Mouse (Mus musculus) urinary bladder, adult 18-20 months (tissue): ENCODE results near the gene Cdhr5.
"Not testable (repeated sequence)": the region's sequence is repeated elsewhere in the genome, so short reads cannot be mapped to it uniquely, and the experiment has no call there.

Source experiments
- DNase-seq, 2 experiments: peaks; one replicate each; pipeline ENCODE4 v3.0.0; 2022; ENCODE audit warnings: low spot score in 2 of 2, mixed read lengths in 2 of 2

Cdhr5 gene

GRCm38 (mm10) chr7:141277701-141278678 lies 1.4 kb upstream of the Cdhr5 start:
- DNase-seq: no peak

DNA sequence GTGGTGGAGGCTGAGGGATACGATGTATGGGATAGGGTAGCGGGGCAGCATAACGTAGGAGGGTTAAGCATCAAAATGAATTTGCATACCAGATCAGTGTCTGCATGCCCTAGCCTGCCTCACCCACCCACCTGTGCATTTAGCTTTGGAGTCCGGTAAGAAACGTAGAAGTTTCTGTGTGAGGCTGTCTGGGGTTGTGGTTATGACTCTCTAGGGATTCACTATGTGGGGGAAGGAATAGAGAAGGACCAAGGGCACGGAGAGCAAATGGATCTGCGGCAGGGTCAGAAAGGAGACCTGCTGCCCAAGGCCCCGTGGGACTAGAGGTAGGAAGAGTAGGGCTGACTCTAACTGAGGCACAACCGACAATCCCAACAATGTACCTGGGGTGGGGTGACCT lies 1.2 kb downstream of the Cdhr5 start:
- no peak for DNase-seq

- no peak for DNase-seq
These were observed 6.0 kb downstream of the Cdhr5 start for GRCm38 (mm10) chr7:141270631-141271030.

GRCm38 (mm10) chr7:141269273-141269545 lies 7.4 kb downstream of the Cdhr5 start:
- no peak for DNase-seq

DNA sequence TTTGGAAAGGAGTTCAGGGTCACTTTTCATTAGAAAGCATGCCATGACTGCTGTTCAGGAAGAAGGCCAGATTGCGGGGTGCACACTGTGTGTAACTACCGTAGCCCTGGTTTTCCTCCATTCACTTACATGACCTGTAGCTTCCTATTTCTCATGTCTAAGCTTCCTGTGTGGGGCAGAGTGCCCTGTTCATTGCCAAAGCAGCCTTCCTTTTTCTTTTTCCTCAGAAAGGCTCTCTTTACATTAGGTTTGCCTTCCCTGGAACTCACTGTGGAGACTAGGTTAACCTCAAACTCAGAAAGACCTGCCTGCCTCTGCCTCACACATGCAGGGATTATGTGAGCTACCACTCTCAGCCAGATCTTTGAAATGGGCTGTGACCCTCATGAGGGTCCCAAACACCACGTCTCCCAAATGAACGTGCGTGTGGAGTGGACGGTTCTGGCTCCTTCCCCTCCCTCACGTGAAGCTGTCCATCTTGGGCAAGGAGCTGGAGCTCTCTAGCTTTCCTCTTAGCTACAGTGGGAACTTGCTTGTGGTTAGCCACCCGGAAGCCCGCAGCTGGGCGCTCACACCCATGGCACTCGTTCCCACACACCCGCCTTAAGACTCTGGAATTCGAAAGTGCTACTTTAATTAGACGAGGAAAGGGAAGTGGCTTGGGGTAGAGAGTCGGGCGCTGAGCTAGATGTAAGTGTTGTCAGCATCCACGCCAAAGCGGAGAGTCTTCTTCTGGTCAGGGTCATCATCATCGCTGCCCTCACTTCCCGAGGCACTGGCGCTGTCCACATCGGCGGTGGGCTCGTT lies 7.9 kb downstream of the Cdhr5 start:
- no peak for DNase-seq

- peak; percentile 68 for DNase-seq
These were observed 10.6 kb downstream of the Cdhr5 start, which contains the start of gene Irf7 for GRCm38 (mm10) chr7:141265739-141266561. Gene Irf7, minus strand, starts transcription at chr7:141266481.

DNA sequence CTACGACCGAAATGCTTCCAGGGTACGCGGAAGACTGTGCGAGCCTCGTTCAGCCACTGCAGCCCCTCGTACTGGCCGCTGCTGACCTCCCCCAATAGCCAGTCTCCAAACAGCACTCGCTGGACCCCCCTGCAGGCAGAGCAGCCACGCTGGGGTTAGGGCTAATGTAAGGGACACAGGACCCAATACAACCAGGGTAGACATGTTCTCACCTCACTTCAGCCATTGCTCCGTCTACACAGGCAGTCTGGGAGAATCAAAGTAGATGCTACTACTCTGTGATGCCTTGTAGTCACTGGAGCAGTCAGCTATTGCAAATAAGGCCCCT lies 11.2 kb downstream of the Cdhr5 start:
- no peak for DNase-seq

- DNase-seq: no peak
These were observed 11.7 kb downstream of the Cdhr5 start for GRCm38 (mm10) chr7:141264761-141265410.

- DNase-seq: no peak
These were observed 12.4 kb downstream of the Cdhr5 start for GRCm38 (mm10) chr7:141264041-141264700.

DNA sequence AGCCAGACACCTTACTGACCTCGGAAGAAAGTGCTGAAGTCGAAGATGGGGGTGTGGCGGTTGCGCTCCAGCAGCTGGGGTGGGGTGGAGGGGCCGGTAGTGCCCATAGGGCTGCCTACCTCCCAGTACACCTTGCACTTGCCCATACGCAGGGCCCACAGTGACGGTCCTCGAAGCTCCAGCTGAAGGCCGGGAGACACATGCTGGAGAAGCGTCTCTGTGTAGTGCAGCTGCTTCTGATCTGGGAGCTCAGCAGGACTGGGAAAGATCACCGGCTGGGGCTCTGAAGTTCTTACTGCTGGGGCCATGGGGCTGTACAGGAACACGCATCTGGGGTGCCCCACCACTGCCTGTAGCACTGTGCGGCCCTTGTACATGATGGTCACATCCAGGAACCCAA lies 12.9 kb downstream of the Cdhr5 start:
- no peak for DNase-seq

DNA sequence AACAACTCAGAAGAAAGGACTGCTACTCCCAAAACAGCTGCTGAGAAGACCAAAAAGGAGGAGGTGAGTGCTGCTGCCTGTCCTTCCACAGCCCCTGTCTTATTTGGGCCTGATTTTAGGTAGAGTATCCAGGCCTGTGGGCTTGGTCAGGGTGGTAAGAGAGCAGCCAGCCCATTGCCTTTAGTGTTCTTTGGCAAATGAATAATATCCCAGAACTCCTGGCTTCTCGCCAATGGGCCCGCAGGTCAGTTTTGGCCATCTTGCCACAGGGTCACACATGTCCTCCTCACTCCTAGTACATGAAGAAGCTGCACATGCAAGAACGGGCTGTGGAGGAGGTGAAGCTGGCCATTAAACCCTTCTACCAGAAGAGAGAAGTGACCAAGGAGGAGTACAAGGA lies 15.1 kb downstream of the Cdhr5 start:
- DNase-seq: no peak

DNA sequence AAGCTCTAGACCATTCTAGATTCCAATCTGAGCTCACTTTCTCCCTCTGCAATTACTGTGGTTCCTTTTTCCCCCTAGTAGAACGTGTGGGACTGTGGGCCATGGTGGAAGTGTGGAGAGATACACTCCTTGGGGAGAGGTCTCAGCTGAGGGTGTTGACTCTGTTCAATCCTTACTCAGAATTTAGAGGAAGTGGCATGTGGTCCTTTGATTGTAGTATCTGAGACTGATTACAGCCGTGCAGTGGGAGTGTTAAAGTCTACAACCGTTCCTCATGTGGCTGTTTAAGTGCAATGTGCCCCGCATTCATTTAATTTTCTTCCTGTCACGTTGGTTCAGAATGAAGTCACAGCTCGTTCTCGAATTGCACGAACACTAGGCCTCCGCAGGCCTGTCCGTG lies 20.4 kb downstream of the Cdhr5 start:
- no peak for DNase-seq

- DNase-seq: not testable (repeated sequence)
These were observed 26.1 kb downstream of the Cdhr5 start for GRCm38 (mm10) chr7:141250486-141250885.

GRCm38 (mm10) chr7:141231551-141231950 lies 45.0 kb downstream of the Cdhr5 start:
- no peak for DNase-seq

DNA sequence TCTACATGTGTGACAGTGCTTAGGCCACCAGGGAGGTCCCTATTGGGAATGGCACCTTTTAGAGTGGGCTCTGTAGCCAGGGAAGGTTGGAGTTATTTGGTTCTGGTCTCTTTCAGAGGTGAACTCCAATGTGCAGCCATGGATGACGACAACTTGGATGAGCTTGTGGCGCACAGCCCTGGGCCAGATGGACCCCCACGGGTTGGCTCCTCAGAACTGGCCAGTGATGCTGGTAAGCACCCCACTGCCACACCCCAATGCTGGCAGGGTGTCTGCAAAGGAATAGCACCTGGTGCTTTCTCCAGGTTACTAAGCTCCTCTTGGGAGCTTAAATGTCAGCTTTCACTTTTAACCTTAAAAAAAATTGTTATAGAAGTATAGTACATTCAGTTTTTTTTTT lies 45.5 kb downstream of the Cdhr5 start:
- DNase-seq: no peak

DNA sequence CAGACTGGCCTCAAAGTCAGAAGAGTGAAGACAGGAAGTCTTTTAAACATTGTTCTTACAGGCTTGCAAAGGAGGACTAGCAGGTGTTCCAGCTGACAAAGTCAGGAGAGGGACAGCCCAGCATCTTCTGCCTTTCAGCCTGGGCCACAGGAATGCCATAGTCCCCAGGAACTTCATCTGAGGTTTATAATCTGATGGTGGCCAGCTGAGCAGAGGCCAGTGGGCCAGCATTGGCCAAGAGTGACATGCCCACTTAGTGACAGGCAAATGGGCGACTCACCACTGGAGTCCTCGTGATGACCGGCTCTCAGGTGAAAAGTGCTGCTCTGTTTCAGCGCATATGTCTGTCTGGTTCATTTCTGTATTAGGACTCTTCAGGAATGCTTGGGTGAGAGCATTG lies 46.0 kb downstream of the Cdhr5 start:
- DNase-seq: no peak

- DNase-seq: no peak
These were observed 46.9 kb downstream of the Cdhr5 start for GRCm38 (mm10) chr7:141229702-141230101.

GRCm38 (mm10) chr7:141228279-141229067 lies 48.1 kb downstream of the Cdhr5 start, which contains the start of gene Phrf1:
Gene Phrf1, plus strand, starts transcription at chr7:141228784.
- DNase-seq: peak; percentile 85 to 91

DNA sequence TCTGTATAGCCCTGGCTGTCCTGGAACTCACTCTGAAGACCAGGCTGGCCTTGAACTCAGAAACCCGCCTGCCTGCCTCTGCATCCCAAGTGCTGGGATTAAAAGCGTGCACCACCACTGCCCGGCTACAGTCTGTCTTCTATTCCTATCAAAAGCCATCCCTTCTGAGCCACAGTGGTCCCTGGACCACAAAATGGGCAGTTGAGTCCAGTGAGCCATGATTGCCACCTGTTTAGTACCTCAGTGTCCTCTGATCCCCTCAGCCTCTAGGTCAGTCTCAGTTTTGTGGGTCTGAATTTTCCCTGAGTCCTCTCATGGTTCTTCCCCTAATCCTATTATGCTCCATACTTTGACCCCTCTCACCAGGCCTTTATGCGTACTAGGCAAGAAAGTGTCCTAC lies 48.8 kb downstream of the Cdhr5 start:
- DNase-seq: no peak

GRCm38 (mm10) chr7:141226535-141226934 lies 50.1 kb downstream of the Cdhr5 start:
- DNase-seq: no peak
